Mouse (Mus musculus) bone marrow, adult 2 months (tissue): ENCODE results near the gene Eml5.

Experiments
- CTCF ChIP-seq: fragments of 200-500 bp; IDR thresholded peaks from 2 replicates; pipeline ENCODE4 v1.5.1; 2011; ENCODE audit warnings: low read length, control low read depth; ENCODE audit not compliant: control insufficient read depth, insufficient read depth
- POLR2A ChIP-seq: fragments of 200-500 bp; IDR thresholded peaks from 2 replicates; pipeline ENCODE4 v1.6.1; 2011; ENCODE audit warnings: low read depth, mild to moderate bottlenecking, control low read depth, low read length, borderline replicate concordance; ENCODE audit not compliant: control insufficient read depth

- TF ChIP-seq CTCF (no peak), POLR2A (no peak)
These were observed 19.1 kb upstream of the Eml5 start, which contains the start of gene Ttc8 for GRCm38 (mm10) chr12:98920194-98920991.
